Mouse (Mus musculus): ENCODE data around the gene Bcat2. TPM values are rescaled to one million over a fixed set of nuclear protein-coding genes. Genes with fewer than 3 reads are reported as not detected.
A peak's percentile ranks its signal among the peaks of the same experiment; 100 is the strongest.

Gene Bcat2
- total and polyA plus RNA-seq, 2 experiments from 2014 or later: 13.7 to 20.2 TPM

- Histone ChIP-seq H3K36me3 (ENCODE audit: insufficient read depth) (no peaks in the 10 kb centered on the region), H3K9ac (no peak overlapping the region), H3K4me1 (ENCODE audit: insufficient read depth) (no peaks in the 10 kb centered on the region), H3K9me3 (ENCODE audit: low read length) (no peaks in the 10 kb centered on the region), H3K4me2 (ENCODE audit: low read depth) (no peak overlapping the region), H3K27me3 (ENCODE audit: insufficient read depth, low read length) (no peaks in the 10 kb centered on the region), H3K27ac (ENCODE audit: low read depth, low read length) (no peak overlapping the region), H3K4me3 (ENCODE audit: low read depth, low read length) (no peak overlapping the region)
- ATAC-seq (no peak), DNase-seq (no peak)
- WGBS: 91% methylated on average over 7 of the region's 7 CpGs
- TF ChIP-seq CTCF (IDR thresholded peaks at IDR 0.05; ENCODE audit: low read depth): no peak
Observed at GRCm38 (mm10) chr7:45626571-45627076, 56.7 kb downstream of the Bcat2 start.

- Histone ChIP-seq H3K9ac (peak within 1 kb of the TSS; percentile 74), H3K9me3 (ENCODE audit: low read length) (no peaks in the 10 kb centered on the region), H3K36me3 (ENCODE audit: insufficient read depth) (no peaks in the 10 kb centered on the region), H3K4me3 (ENCODE audit: low read depth, low read length) (peak within 1 kb of the TSS; percentile 42), H3K4me1 (ENCODE audit: insufficient read depth) (no peaks in the 10 kb centered on the region), H3K4me2 (ENCODE audit: low read depth) (peak within 1 kb of the TSS; percentile 94), H3K27me3 (ENCODE audit: insufficient read depth, low read length) (no peaks in the 10 kb centered on the region), H3K27ac (ENCODE audit: low read depth, low read length) (peak within 1 kb of the TSS; percentile 73)
- TF ChIP-seq CTCF (IDR thresholded peaks at IDR 0.05; ENCODE audit: low read depth): no peak
- 85% methylated on average over 9 of the region's 9 CpGs for WGBS
- ATAC-seq: no peak
- no peak for DNase-seq
Observed at GRCm38 (mm10) chr7:45627261-45627660, 57.3 kb downstream of the Bcat2 start, which contains the start of gene Rasip1. TSS of gene Rasip1 (plus strand) at chr7:45627488.

GRCm38 (mm10) chr7:45628364-45629294 is 58.7 kb downstream of the Bcat2 start:
- peak overlapping the region; percentile 42 for H3K4me3 ChIP-seq (ENCODE audit: low read depth, low read length)
- ATAC-seq (peak; percentile 93), DNase-seq (peak; percentile 92)
- no peaks in the 10 kb centered on the region for H3K4me1 ChIP-seq (ENCODE audit: insufficient read depth)
- H3K4me2 ChIP-seq (ENCODE audit: low read depth): peak overlapping the region; percentile 94
- H3K27me3 ChIP-seq (ENCODE audit: insufficient read depth, low read length): no peaks in the 10 kb centered on the region
- peaks cover 4% of the 10 kb centered on the region; the same call in 1 of the 2 replicates for H3K36me3 ChIP-seq (ENCODE audit: insufficient read depth)
- 2% methylated on average over 100 of the region's 105 CpGs for WGBS
- H3K9me3 ChIP-seq (ENCODE audit: low read length): no peaks in the 10 kb centered on the region
- H3K9ac ChIP-seq: peak overlapping the region; percentile 74
- peak overlapping the region; percentile 73 for H3K27ac ChIP-seq (ENCODE audit: low read depth, low read length)
- peak; percentile 83 for TF ChIP-seq CTCF (IDR thresholded peaks at IDR 0.05; ENCODE audit: low read depth)

GRCm38 (mm10) chr7:45630064-45630907 is 60.3 kb downstream of the Bcat2 start:
- Histone ChIP-seq H3K9me3 (ENCODE audit: low read length) (no peaks in the 10 kb centered on the region), H3K4me3 (ENCODE audit: low read depth, low read length) (no peak overlapping the region), H3K4me1 (ENCODE audit: insufficient read depth) (no peaks in the 10 kb centered on the region), H3K27ac (ENCODE audit: low read depth, low read length) (no peak overlapping the region), H3K4me2 (ENCODE audit: low read depth) (no peak overlapping the region), H3K27me3 (ENCODE audit: insufficient read depth, low read length) (no peaks in the 10 kb centered on the region), H3K36me3 (ENCODE audit: insufficient read depth) (peaks cover 9% of the 10 kb centered on the region; the same call in 1 of the 2 replicates), H3K9ac (no peak overlapping the region)
- ATAC-seq: no peak
- TF ChIP-seq CTCF (IDR thresholded peaks at IDR 0.05; ENCODE audit: low read depth): no peak
- no peak for DNase-seq
- 72% methylated on average over 23 of the region's 23 CpGs for WGBS

- no peak for DNase-seq
- Histone ChIP-seq H3K36me3 (ENCODE audit: insufficient read depth) (peaks cover 15% of the 10 kb centered on the region; the same call in 1 of the 2 replicates), H3K27ac (ENCODE audit: low read depth, low read length) (no peak overlapping the region), H3K4me1 (ENCODE audit: insufficient read depth) (no peaks in the 10 kb centered on the region), H3K4me3 (ENCODE audit: low read depth, low read length) (no peak overlapping the region), H3K9me3 (ENCODE audit: low read length) (no peaks in the 10 kb centered on the region), H3K4me2 (ENCODE audit: low read depth) (peak overlapping the region; percentile 27), H3K9ac (peak overlapping the region; percentile 39), H3K27me3 (ENCODE audit: insufficient read depth, low read length) (no peaks in the 10 kb centered on the region)
- ATAC-seq: no peak
- TF ChIP-seq CTCF (IDR thresholded peaks at IDR 0.05; ENCODE audit: low read depth): peak; percentile 44; the same call in 1 of the 2 replicates
- 26% methylated on average over 35 of the region's 35 CpGs for WGBS
Observed at GRCm38 (mm10) chr7:45632499-45632898, 62.5 kb downstream of the Bcat2 start.

- DNase-seq (no peak), ATAC-seq (no peak)
- Histone ChIP-seq H3K4me1 (ENCODE audit: insufficient read depth) (no peaks in the 10 kb centered on the region), H3K9ac (no peak overlapping the region), H3K4me3 (ENCODE audit: low read depth, low read length) (no peak overlapping the region), H3K4me2 (ENCODE audit: low read depth) (no peak overlapping the region), H3K27me3 (ENCODE audit: insufficient read depth, low read length) (no peaks in the 10 kb centered on the region), H3K36me3 (ENCODE audit: insufficient read depth) (peaks cover 15% of the 10 kb centered on the region; the same call in 1 of the 2 replicates), H3K9me3 (ENCODE audit: low read length) (no peaks in the 10 kb centered on the region), H3K27ac (ENCODE audit: low read depth, low read length) (no peak overlapping the region)
- no peak for TF ChIP-seq CTCF (IDR thresholded peaks at IDR 0.05; ENCODE audit: low read depth)
- 92% methylated on average over 11 of the region's 11 CpGs for WGBS
Observed at GRCm38 (mm10) chr7:45634946-45635681, 65.2 kb downstream of the Bcat2 start.

All from forebrain, postnatal 0 days (tissue).